Mouse (Mus musculus) spleen, adult 18-20 months (tissue): ENCODE data around the gene Tor2a.
A peak's percentile ranks its signal among the peaks of the same experiment; 100 is the strongest.

ENCODE experiments used
- DNase-seq, 2 experiments: peaks; one replicate each; pipeline ENCODE4 v3.0.0; 2022; ENCODE audit warnings: mixed read lengths in 2 of 2

The Tor2a gene

DNA sequence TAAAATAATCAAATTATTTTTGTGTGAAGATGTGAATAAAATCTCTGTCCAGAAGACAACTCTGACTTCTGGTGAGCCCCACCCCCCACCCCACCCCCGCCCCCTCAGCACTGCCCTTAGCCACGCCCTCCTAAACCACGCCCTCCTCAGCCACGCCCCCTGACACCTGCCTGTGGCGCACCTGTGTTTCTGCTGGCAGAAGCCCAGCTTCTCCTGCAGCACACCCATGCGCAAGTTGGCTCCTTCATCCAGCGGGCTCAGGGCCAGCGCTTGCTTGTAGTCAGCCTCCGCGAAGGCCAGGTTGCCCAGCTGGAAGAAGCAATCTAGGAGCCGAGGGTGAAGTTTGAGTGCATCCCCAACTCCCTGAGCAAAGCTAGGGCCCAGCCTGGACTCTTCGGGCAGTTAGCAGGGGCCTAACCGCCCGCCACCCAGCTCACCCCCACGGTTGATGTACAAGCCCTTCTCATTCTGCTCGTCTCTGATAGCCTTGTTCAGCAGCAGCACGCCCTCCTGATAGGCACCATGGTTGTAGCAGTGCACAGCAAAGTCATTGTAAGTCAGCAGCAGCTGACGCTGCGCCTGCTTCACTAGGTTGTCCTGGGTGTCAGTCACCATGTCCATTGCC lies 11.7 kb downstream of the Tor2a start:
- no peak for DNase-seq

DNA sequence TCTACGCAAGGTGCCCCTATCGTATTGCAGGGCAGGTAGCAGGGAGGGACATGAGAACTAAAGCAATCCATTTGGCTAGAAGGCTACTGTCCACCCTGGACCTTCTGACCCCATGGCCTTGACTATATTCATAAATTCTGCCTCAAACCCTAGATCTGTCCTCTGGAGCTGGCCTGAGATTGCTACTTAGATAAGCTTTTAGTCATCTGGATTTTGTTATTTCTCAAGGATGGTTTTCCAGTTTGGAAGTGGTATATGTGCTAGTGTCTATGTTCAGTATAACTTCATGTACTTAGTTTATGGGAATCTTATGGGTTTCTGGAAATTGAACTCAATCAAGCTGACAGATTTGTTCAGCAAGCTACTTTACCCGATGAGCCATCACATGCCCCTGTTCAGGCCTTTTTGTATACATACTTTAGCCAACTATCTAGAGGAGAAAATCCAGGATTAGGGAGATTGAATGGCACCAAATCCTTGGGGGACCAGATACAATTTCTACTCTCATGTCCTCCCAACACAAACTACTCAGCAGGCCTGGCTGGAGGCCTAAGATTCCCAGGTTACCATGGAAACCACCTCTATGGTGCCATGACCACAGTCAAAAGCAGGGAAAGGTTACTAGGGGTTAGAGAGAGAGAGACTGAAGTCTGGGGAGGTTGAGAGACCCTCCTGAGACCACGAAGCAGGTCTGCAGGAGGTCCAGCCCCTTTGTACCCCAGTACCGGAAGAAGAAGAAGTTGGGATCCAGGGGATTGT lies 12.5 kb downstream of the Tor2a start:
- DNase-seq, result no peak

DNA sequence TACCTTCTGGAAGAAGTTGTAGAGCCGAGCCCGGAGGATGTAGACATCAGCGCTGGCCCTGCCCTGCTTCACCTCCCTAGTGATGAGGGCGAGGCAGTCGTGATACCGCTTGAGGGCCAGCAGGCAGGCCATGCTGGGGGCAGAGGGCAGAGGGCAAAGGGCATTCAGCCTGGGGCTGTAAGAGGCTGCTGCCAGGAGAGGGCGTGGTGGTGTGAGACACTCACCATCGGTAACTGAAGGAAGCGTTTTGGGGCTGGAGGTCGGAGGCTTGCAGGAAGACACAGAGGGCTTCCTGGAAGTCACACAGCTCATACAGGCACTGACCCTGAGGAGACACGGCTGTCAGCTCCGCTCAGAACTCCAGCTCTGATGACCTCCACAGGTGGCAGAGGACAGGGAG lies 14.9 kb downstream of the Tor2a start:
- no peak for DNase-seq

DNA sequence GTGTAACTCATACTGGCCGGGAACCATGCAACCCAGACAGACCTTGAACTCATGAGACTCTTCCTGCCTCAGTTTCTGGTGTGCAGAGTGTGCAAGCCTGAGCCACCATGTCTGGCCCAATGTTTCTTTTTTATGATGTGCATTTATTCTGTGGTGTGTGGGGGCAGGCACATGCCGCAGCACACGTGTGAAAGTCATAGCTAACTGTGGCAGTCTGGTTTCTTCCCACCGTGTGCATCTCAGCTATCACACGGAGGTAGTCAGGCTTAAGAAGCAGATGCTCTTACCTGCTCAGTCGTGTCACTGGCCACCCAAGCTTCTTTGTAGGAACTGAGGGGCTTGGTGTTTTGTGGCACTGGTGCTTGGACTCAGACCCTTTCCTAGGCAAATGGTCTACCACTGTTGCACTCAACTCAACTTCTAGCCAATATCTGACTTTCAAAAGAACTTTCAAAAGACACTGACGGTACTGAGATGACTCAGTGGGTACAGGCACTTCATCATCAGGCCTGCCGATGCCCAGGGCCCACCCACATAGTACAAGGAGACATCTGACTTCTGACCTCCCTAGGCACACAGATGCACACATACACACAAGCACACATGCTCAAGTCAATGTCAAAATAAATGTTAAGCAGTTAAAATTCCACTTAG lies 15.7 kb downstream of the Tor2a start:
- DNase-seq, result no peak

DNA sequence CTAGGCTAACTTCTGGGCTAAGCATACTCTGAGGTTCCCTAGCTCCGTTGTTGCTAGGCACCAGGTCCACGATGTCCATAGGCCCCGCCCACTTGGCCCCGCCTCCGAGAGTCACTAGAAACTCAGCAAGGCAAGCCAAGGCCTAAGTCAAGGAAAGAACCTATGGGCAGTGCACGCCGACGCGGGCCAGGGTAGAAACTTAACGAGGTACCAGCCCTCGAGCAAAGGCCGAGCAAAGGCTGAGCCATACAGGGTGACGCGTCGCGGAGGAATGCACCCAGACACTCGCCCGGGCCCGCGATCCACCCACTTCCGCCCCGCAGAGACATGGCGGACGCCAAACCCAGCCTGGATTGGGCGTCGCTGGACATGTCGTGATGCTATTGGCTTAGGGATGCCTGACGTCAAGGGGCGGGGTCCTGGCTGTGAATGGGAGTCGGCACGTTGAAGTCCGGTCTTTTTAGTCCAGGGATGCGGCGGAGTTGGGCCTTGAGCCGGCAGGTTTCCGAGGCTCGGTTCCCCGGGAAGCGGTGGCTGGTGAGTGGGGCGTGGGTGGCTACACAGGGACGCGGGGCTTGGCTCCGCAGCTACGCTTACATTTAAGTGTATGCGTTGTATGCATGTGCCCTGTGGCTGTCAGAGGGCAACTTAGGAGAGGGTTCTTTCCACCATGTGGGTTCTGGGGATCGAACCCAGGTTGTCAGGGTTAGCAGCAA lies 18.5 kb downstream of the Tor2a start, which contains the start of the genes Ttc16 and Ptrh1:
Ttc16 (minus strand) TSS at position 275 of the 716 bp plus-strand sequence.
Ptrh1 (plus strand) TSS at position 428 of the 716 bp plus-strand sequence.
- DNase-seq, result peak; percentile 92 to 98

DNA sequence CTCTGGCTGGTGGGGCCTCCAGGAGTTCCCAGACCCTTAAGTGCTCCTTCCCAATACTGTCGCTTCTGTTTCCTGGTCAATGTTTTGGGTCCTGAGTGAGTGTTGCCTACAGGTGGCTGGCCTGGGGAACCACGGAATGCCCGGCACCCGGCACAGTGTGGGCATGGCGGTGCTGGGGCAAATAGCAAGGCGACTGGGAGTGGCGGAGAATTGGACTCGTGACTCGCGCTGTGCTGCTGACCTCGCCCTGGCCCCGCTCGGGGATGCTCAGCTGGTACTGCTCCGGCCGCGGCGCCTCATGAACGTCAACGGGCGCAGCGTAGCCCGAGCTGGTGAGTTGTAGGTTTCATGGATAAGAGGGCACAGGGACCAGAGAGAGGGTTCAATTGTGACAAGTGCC lies 19.2 kb downstream of the Tor2a start:
- no peak for DNase-seq

DNA sequence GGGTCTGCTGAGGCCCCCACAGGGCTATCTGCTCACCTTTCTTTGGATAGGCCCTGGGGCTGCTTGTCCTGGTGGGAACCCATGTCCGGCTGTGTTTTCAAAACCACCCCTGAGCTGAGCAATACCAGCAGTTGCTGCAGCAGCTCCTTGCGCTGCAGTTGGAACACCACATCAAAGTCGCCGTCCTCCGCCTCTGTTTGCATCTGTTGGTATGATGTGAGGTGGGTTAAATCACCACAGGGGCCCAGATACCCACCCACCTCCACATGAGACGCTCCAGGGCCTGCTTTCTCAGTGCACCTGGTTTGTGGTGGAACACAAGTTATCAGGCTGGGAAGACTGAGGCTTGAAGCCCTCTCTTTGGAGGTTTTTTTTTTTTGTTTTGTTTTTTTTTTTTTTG lies 21.0 kb downstream of the Tor2a start:
- no peak for DNase-seq

DNA sequence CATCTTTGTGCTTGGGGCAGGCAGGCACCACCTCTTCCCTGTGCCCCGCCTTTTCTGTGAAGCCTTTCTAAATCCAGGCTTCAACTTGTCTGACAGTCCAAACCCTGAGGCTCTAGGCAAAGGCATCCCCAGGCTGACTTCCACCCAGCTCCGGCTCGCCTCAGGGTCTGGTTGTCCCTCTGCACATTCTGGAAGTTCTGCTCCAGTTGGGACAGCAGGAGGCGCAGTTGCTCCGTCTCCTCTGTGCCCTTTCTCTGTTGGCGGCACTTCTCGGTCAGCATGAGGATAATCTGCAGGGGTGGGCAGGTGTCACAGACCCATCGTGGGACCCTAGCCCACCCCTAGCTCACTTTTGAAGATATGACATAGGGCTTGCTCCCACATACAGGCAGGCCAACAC lies 22.1 kb downstream of the Tor2a start:
- peak in 1 of 2 experiments; percentile 58 for DNase-seq

DNA sequence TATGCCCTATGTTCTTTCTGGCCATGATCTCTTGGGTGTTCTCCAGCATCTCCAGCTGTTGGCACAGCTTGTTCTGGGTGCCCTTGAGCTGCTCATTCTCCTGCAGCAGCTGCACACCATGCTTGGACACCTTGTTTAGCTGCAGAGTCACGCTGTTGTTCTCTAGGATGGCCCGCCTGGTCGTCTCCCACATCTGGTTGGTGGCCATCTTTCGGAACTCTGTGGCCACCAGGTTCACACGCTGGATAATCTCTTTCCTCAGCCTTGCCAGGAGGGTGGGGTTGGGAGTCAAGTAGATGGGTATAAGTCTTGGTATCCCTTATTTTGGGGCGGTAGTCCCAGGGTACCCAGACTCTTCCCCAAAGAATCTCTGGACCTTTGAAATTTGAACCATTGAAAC lies 22.7 kb downstream of the Tor2a start:
- no peak for DNase-seq

DNA sequence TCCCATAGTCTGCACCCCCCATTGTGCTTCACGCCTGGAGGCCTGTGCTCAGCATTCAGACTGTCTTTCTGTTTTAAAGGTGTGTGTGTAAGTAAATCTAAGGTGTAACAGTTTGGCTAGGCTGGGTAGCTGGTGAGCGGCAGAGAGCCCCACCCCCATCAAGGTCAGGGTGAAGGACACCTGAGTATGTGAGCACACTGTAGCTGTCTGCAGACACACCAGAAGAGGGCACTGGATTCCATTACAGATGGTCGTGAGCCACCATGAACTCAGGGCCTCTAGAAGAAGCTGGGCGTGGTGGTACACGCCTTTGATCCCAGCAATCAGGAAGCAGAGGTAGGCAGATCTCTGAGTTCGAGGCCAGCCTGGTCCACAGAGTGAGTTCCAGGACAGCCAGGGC lies 24.7 kb downstream of the Tor2a start:
- no peak for DNase-seq

DNA sequence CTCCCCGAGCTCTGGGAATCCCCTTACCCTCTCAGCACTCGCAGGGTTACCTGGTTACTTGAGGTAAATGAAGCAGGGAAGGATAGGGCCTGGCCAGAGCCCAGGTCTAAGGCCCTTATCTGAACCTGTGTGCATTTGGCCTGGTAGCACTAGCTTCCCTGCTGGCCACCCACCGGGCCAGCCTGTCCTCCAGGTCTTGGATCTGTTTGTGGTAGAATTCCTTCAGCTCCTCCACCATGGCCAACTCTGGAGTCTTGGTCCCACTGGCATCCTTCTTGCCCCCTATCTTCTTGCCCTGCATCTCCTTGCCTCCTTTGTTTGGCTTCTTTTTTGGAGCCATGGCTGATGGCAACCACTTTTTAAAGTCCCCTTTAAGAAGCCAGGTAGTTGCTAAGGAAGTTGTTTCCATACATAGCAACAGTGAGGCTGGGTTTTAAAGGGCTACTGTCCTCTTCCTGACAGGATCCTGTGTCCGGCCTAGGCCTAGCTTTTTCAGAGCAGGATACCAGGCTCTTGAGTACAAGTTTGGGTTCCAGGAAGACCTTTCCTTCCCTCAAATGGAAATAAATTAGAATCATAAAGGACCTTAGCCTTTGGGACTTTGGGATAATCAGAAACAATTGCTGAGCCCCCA lies 27.1 kb downstream of the Tor2a start, which contains the start of gene Cfap157:
Cfap157 (minus strand) TSS at position 381 of the 634 bp plus-strand sequence.
- DNase-seq, result no peak

DNA sequence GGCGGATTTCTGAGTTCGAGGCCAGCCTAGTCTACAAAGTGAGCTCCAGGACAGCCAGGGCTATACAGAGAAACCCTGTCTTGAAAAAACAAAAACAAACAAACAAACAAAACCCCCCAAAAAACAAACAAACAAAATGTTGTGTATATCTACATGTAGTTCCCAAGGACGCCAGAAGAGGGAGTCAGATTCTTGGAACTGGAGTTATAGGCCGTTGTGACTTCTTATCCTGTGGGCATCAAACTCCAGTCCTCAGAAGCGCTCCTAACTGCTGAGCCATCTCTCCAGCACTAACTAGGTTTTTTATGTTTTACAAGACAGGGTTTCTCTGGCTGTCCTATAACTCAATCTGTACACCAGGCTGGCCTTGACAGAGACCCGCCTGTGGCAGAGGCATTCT lies 30.1 kb downstream of the Tor2a start:
- no peak for DNase-seq

DNA sequence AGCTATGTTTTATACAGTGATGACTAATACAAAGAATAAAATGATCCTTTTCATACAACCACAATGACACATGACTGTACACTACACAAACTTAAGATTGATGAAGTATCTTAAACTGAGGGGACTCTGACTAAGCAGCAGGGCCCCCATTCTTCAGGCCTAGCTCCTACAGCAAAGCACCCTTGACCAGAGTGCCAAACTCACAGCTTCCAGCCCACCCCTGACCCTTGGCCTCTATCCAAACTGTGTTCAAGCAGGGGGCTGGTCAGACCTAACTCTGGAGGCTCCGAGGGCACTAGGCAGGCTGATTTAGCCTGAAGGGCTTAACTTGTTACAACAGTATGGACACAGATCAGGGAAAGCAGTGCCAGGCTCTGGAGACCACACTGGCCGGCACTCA lies 31.5 kb downstream of the Tor2a start:
- no peak for DNase-seq

DNA sequence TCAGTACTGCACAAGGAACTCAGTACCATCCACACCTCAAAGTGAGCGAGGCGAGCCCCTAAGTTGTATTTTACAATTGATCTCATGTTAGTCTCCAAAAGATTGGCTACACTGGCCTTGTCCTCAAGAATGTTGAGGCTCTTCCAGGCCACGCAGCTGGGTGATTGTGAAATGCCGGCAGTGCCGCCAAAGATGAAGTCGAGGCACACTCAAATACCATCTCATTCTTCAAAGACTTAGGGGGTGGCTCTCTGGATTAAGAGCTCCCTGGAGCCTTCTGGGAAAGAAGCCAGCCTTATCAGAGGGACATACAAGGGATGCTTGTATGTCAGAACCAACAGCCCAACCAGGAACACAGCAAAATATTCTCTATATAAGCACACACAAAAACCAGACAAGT lies 34.3 kb downstream of the Tor2a start:
- DNase-seq, result no peak

DNA sequence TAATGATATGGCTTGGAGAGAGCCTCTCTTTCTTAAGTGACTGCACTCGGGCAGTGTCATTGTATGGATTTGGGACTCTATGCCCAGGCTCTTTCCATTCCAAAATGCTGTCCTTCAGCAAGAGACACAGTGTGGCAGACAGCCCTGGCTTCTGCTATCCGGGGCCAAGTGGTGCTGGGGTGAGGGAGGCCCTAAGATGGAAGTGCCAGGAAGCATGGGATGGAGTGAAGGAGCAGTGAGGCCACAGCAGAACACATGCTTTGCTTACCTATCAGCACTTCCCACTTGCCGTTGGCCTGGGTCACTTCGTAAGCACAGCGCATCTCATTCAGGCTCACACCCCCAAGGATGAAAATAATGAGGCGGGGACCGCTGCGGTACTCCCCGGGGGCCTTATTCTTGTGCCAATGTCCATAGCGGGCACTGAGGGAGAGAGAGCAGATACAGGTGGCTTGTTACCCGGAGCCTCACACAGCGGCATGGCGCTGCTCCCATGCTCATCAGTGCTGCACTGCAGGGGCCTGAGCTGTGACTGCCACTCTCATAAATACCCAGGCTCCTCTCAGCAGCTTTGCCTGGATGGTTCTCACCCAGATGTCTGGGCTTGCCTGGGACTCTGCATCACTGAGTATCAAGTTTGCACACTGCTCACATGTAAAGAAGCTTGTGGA lies 38.8 kb downstream of the Tor2a start:
- no peak for DNase-seq

DNA sequence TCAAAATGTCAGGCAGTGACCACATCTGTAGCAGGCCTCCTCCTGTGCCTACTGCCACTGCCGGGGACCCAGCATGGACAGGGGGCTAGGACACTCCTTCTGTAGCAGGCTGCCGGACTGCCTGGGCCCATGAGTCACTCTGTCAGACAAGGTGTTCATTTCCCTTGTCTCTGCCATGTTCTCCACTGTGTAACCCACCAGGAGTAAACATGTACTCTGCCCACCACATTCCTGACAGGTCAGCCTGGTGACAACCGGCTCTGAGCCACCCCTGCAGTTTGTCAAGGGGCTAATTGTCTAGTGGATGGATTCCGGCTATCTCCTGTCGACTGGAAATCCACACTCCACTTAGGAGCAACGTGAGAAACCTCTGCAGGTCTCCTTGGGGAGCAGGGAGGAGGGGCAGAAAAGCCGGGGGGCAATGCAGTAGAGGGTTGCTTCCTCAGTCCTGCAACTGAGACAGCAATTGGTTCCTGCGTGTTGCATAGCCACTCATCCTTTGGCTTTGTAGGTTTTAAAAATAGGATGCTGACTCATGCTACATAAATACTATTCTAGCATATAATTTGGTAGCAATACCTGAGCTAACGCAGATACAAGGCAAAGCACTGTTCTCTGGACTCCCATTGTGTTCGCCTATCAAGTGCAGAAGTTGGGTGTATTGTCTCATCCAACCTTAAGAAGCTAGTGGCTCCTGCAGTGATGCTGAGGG lies 41.4 kb downstream of the Tor2a start:
- no peak for DNase-seq

DNA sequence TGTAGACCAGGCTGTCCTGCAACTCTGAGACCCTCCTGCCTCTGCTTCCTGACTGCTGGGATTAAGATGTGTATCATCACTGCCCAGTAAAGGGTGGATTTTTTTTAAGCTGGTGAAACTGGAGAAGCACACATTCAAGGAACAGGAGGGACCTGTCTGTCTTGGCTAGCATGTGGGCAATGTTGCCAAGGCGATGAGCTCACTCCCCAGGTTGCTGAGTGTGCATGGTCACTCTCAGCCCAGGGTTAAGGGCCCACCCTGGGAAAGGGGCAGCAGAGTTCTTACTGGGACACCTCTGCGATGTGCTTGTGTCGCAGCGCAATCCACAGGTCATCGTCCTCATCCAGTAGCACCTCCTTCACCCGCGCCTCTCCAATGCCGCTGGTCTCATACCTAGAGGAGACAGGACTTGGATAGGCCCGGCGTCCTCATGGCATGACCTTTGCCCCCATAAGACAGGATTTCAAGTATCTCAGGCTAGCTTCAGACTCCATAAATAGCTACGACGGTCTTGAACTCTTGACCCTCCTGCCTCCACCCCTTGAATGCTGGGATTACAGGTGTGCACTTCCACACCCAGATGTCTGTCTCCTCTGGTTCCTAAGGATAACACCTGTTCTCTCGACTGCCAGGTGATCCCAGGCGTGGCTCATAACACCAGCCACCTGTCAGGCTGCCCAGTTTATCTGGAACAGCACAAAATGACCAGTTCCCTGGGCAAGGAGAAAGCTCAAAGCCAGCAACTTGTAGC lies 52.0 kb downstream of the Tor2a start:
- no peak for DNase-seq
